Mouse (Mus musculus): ENCODE measurements at regions not wholly inside any gene's neighbourhood (a gene's known extent, or its start where the extent isn't known, plus 50 kb on each side); places are given as distances from the start of the nearest gene placed in this dataset.

- H3K27ac ChIP-seq (ENCODE audit: low read length): no peak overlapping the region
- H3K4me2 ChIP-seq (replicated peaks; ENCODE audit: low read depth, low read length): no peak overlapping the region
- WGBS: 93% methylated on average over 1 of the region's 1 CpGs
- H3K36me3 ChIP-seq (ENCODE audit: insufficient read depth, low read length): no peaks in the 10 kb centered on the region
- H3K4me3 ChIP-seq (ENCODE audit: low read depth, low read length): no peak overlapping the region
- no peaks in the 10 kb centered on the region for H3K4me1 ChIP-seq (ENCODE audit: insufficient read depth, low read depth, low read length)
- H3K27me3 ChIP-seq (replicated peaks; ENCODE audit: insufficient read depth, low read length): no peaks in the 10 kb centered on the region
- no peak for TF ChIP-seq EP300 (IDR thresholded peaks at IDR 0.05)
- no peak for TF ChIP-seq CTCF (IDR thresholded peaks at IDR 0.05)
- ATAC-seq (no peak), DNase-seq (ENCODE audit: low spot score) (no peak)
- no peaks in the 10 kb centered on the region for H3K9me3 ChIP-seq (ENCODE audit: low read length)
- no peak overlapping the region for H3K9ac ChIP-seq (replicated peaks; ENCODE audit: low read depth)
Observed at GRCm38 (mm10) chr16:42493596-42493995, 153.1 kb upstream of the Gap43 start.

GRCm38 (mm10) chr16:42488745-42489144, 148.3 kb upstream of the Gap43 start:
- Histone ChIP-seq H3K9me3 (ENCODE audit: low read length) (no peaks in the 10 kb centered on the region), H3K27ac (ENCODE audit: low read length) (no peak overlapping the region), H3K4me1 (ENCODE audit: insufficient read depth, low read depth, low read length) (no peaks in the 10 kb centered on the region), H3K4me3 (ENCODE audit: low read depth, low read length) (no peak overlapping the region), H3K4me2 (replicated peaks; ENCODE audit: low read depth, low read length) (no peak overlapping the region), H3K27me3 (replicated peaks; ENCODE audit: insufficient read depth, low read length) (no peaks in the 10 kb centered on the region), H3K36me3 (ENCODE audit: insufficient read depth, low read length) (no peaks in the 10 kb centered on the region), H3K9ac (replicated peaks; ENCODE audit: low read depth) (no peak overlapping the region)
- 56% methylated on average over 4 of the region's 4 CpGs for WGBS
- ATAC-seq (no peak), DNase-seq (ENCODE audit: low spot score) (no peak)
- TF ChIP-seq CTCF (IDR thresholded peaks at IDR 0.05): no peak
- no peak for TF ChIP-seq EP300 (IDR thresholded peaks at IDR 0.05)

GRCm38 (mm10) chr16:42479978-42480377, 139.5 kb upstream of the Gap43 start:
- H3K4me2 ChIP-seq (replicated peaks; ENCODE audit: low read depth, low read length): no peak overlapping the region
- H3K4me3 ChIP-seq (ENCODE audit: low read depth, low read length): no peak overlapping the region
- no peaks in the 10 kb centered on the region for H3K9me3 ChIP-seq (ENCODE audit: low read length)
- TF ChIP-seq EP300 (IDR thresholded peaks at IDR 0.05) (peak; percentile 92), CTCF (IDR thresholded peaks at IDR 0.05) (no peak)
- no peaks in the 10 kb centered on the region for H3K4me1 ChIP-seq (ENCODE audit: insufficient read depth, low read depth, low read length)
- 50% methylated on average over 5 of the region's 5 CpGs for WGBS
- H3K36me3 ChIP-seq (ENCODE audit: insufficient read depth, low read length): no peaks in the 10 kb centered on the region
- DNase-seq (ENCODE audit: low spot score) (peak; percentile 63), ATAC-seq (peak; percentile 86)
- no peak overlapping the region for H3K27ac ChIP-seq (ENCODE audit: low read length)
- no peak overlapping the region for H3K9ac ChIP-seq (replicated peaks; ENCODE audit: low read depth)
- H3K27me3 ChIP-seq (replicated peaks; ENCODE audit: insufficient read depth, low read length): no peaks in the 10 kb centered on the region

GRCm38 (mm10) chr16:42466976-42467375, 126.5 kb upstream of the Gap43 start:
- H3K36me3 ChIP-seq (ENCODE audit: insufficient read depth, low read length): no peaks in the 10 kb centered on the region
- no peaks in the 10 kb centered on the region for H3K27me3 ChIP-seq (replicated peaks; ENCODE audit: insufficient read depth, low read length)
- H3K9ac ChIP-seq (replicated peaks; ENCODE audit: low read depth): no peak overlapping the region
- no peak overlapping the region for H3K4me3 ChIP-seq (ENCODE audit: low read depth, low read length)
- TF ChIP-seq CTCF (IDR thresholded peaks at IDR 0.05) (no peak), EP300 (IDR thresholded peaks at IDR 0.05) (no peak)
- H3K4me2 ChIP-seq (replicated peaks; ENCODE audit: low read depth, low read length): no peak overlapping the region
- H3K4me1 ChIP-seq (ENCODE audit: insufficient read depth, low read depth, low read length): no peaks in the 10 kb centered on the region
- DNase-seq (ENCODE audit: low spot score) (no peak), ATAC-seq (no peak)
- H3K9me3 ChIP-seq (ENCODE audit: low read length): no peaks in the 10 kb centered on the region
- 83% methylated on average over 1 of the region's 1 CpGs for WGBS
- no peak overlapping the region for H3K27ac ChIP-seq (ENCODE audit: low read length)

DNA sequence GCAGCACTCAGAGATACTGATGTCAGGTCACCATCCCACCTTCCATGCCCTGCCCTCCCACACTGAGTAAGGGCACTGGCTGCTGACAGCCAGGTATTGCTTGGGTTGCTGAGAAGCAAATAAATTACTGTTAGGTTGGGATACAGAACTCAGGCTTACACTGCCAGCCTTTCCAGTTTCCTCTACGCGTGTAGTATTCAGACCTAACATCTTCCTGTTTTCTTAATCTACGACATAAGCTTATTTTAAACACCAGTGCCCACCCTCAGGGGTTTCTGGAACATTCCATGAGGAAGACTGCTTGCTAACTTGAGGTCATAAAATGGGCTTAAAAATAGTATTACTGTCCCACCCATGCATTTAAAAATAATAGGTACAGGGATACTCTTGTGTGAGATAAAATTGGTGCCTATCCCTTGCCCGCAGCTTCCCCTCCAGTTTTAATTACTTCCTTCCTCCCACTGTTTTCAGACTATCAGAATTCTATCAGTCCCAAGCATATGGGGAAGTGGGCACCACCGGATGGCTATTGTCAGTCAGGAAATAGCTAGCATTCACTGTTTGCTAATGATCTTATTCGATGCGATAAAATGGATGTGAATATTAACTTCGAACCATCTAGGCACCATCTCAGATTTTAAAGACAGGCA, 116.0 kb upstream of the Gap43 start:
- H3K27ac ChIP-seq (ENCODE audit: low read length): peak overlapping the region; percentile 69
- H3K9ac ChIP-seq (replicated peaks; ENCODE audit: low read depth): no peak overlapping the region
- peak; percentile 93 for ATAC-seq
- no peak overlapping the region for H3K4me2 ChIP-seq (replicated peaks; ENCODE audit: low read depth, low read length)
- H3K4me1 ChIP-seq (ENCODE audit: insufficient read depth, low read depth, low read length): no peaks in the 10 kb centered on the region
- DNase-seq (ENCODE audit: low spot score): peak; percentile 68
- H3K9me3 ChIP-seq (ENCODE audit: low read length): no peaks in the 10 kb centered on the region
- TF ChIP-seq CTCF (IDR thresholded peaks at IDR 0.05): no peak
- TF ChIP-seq EP300 (IDR thresholded peaks at IDR 0.05): peak; percentile 99
- WGBS: 53% methylated on average over 8 of the region's 8 CpGs
- H3K36me3 ChIP-seq (ENCODE audit: insufficient read depth, low read length): no peaks in the 10 kb centered on the region
- no peak overlapping the region for H3K4me3 ChIP-seq (ENCODE audit: low read depth, low read length)
- H3K27me3 ChIP-seq (replicated peaks; ENCODE audit: insufficient read depth, low read length): no peaks in the 10 kb centered on the region

DNA sequence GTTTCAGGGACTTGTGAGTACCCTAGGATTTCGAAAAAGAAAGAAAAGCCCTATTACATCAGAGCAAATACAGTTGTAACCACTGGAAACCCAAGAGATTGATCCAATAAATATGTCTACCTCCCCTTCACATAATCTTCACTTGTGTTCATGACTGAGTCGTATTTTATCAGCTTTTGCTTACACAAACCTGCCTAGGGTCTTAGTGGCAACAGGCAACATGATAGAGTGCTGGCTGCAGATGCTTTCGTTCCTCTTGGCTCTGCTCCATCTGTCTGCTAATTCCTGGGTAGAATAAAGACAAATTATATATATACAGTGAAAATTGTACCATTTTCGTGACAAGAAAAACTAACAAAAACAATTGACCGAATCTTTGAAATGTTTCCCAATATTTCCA, 112.9 kb upstream of the Gap43 start:
- no peak for ATAC-seq

More for the DNA sequence above, 112.9 kb upstream of the Gap43 start:
- Histone ChIP-seq H3K27ac (ENCODE audit: low read length) (no peak overlapping the region), H3K9ac (replicated peaks; ENCODE audit: low read depth) (no peak overlapping the region), H3K4me1 (ENCODE audit: insufficient read depth, low read depth, low read length) (no peaks in the 10 kb centered on the region), H3K4me3 (ENCODE audit: low read depth, low read length) (no peak overlapping the region), H3K36me3 (ENCODE audit: insufficient read depth, low read length) (no peaks in the 10 kb centered on the region), H3K4me2 (replicated peaks; ENCODE audit: low read depth, low read length) (no peak overlapping the region), H3K9me3 (ENCODE audit: low read length) (no peaks in the 10 kb centered on the region), H3K27me3 (replicated peaks; ENCODE audit: insufficient read depth, low read length) (no peaks in the 10 kb centered on the region)
- WGBS: 50% methylated on average over 5 of the region's 5 CpGs
- no peak for DNase-seq (ENCODE audit: low spot score)
- TF ChIP-seq EP300 (IDR thresholded peaks at IDR 0.05) (no peak), CTCF (IDR thresholded peaks at IDR 0.05) (no peak)
